31 mouse cellular contexts compared by ENCODE assay signal in genomic region chr8:80497323-80497722, GRCm38 (mm10). TPM values are rescaled to one million over a fixed set of nuclear protein-coding genes. Genes with fewer than 3 reads are reported as not detected.
DNase-seq lines count a peak whose midpoint lies in the region; ATAC-seq and TF ChIP-seq lines count a peak whose summit lies in the region.
"Had no signal": no experiment of that assay in that cellular context is flagged by ENCODE, and none has a peak within 500 bp of the region (broad histone marks: within the 10 kb centered on the region; RNA-seq: fewer than 3 reads in every experiment).

No protein-coding gene starts in this region.

- no peak for TF ChIP-seq POLR2A in bone marrow, adult 2 months (IDR thresholded peaks at IDR 0.05; ENCODE audit: borderline replicate concordance, control insufficient read depth, low read depth, low read length)

- H3K9ac ChIP-seq in heart, embryonic 11.5 days (ENCODE audit: low read depth, low read length), result 0 out of 2 replicates have a peak overlapping the region, but pooled peaks have one; percentile 6
- peak overlapping the region; percentile 77 for H3K9ac ChIP-seq in liver, embryonic 12.5 days
- H3K9ac ChIP-seq in liver, postnatal 0 days (replicated peaks), result peak overlapping the region; percentile 69
- H3K9ac ChIP-seq: forebrain, embryonic 15.5 days; hindbrain, embryonic 12.5 days; intestine, embryonic 15.5 days; limb, embryonic 12.5 days had no signal

- H3K4me2 ChIP-seq in heart, embryonic 11.5 days, result peak overlapping the region; percentile 42
- peak overlapping the region; percentile 71 for H3K4me2 ChIP-seq in liver, embryonic 12.5 days
- peak overlapping the region; percentile 73 for H3K4me2 ChIP-seq in liver, postnatal 0 days (ENCODE audit: low read depth, low read length)
- H3K4me2 ChIP-seq: forebrain, embryonic 15.5 days; hindbrain, embryonic 12.5 days; intestine, embryonic 15.5 days; limb, embryonic 12.5 days; midbrain, embryonic 11.5 days had no signal

- H3K36me3 ChIP-seq in heart, embryonic 11.5 days (ENCODE audit: control insufficient read depth, insufficient read depth, low read length), result no peaks in the 10 kb centered on the region
- peaks cover 66% of the 10 kb centered on the region for H3K36me3 ChIP-seq in liver, embryonic 12.5 days
- H3K36me3 ChIP-seq in liver, postnatal 0 days (replicated peaks; ENCODE audit: insufficient read depth, low read length), result peaks cover 44% of the 10 kb centered on the region
- H3K36me3 ChIP-seq: forebrain, embryonic 10.5 days; forebrain, embryonic 15.5 days; hindbrain, embryonic 12.5 days; intestine, embryonic 15.5 days; limb, embryonic 12.5 days had no signal

- H3K9me3 ChIP-seq in heart, embryonic 11.5 days (replicated peaks; ENCODE audit: control insufficient read depth, low read length), result no peaks in the 10 kb centered on the region
- H3K9me3 ChIP-seq in liver, embryonic 12.5 days (replicated peaks), result no peaks in the 10 kb centered on the region
- no peaks in the 10 kb centered on the region for H3K9me3 ChIP-seq in liver, postnatal 0 days (ENCODE audit: low read length)
- H3K9me3 ChIP-seq: forebrain, embryonic 10.5 days; forebrain, embryonic 15.5 days; hindbrain, embryonic 12.5 days; intestine, embryonic 15.5 days; limb, embryonic 12.5 days had no signal

- no peak for DNase-seq in heart, postnatal 4 days
- no peak for DNase-seq in liver, postnatal 0 days
- DNase-seq in gastrocnemius, postnatal 10 days, result no peak
- no peak for DNase-seq in gastrocnemius, postnatal 4 days (ENCODE audit: low spot score in 2 of 2)
- DNase-seq: cerebellum, adult 11 months; cerebellum, adult 9-10 months; cerebellum, postnatal 36 days; gastrocnemius, postnatal 36 days; heart, postnatal 14 days; kidney, adult 2 months; kidney, postnatal 36 days; lung, adult 18-20 months; right cerebral cortex, adult 18-20 months; right cerebral cortex, postnatal 4 days; thymus, adult 2 months; thymus, postnatal 36 days had no signal

- H3K4me1 ChIP-seq in heart, embryonic 11.5 days (ENCODE audit: control insufficient read depth, insufficient read depth, low read length), result no peaks in the 10 kb centered on the region
- H3K4me1 ChIP-seq in bone marrow, adult 2 months (ENCODE audit: control insufficient read depth, insufficient read depth, low read length), result no peaks in the 10 kb centered on the region; the same call in 1 of the 2 replicates
- H3K4me1 ChIP-seq in liver, embryonic 12.5 days, result peaks cover 61% of the 10 kb centered on the region
- H3K4me1 ChIP-seq in liver, postnatal 0 days (ENCODE audit: insufficient read depth), result peaks cover 4% of the 10 kb centered on the region; the same call in 1 of the 2 replicates
- H3K4me1 ChIP-seq: hindbrain, embryonic 12.5 days; intestine, embryonic 15.5 days had no signal

- no peak for ATAC-seq in heart, embryonic 11.5 days (replicated peaks; ENCODE audit: insufficient number of reproducible peaks, low FRiP score, low TSS enrichment)
- no peak for ATAC-seq in liver, embryonic 12.5 days
- no peak for ATAC-seq in liver, postnatal 0 days
- ATAC-seq: forebrain, embryonic 15.5 days; hindbrain, postnatal 0 days; intestine, embryonic 15.5 days; midbrain, embryonic 16.5 days had no signal

- H3K4me3 ChIP-seq in heart, embryonic 11.5 days (ENCODE audit: low read depth, low read length), result peak overlapping the region; percentile 20
- peak overlapping the region; percentile 83 for H3K4me3 ChIP-seq in bone marrow, adult 2 months (replicated peaks; ENCODE audit: control insufficient read depth, low read depth, low read length)
- H3K4me3 ChIP-seq in liver, embryonic 12.5 days, result peak overlapping the region; percentile 75
- H3K4me3 ChIP-seq in liver, postnatal 0 days (ENCODE audit: low read depth, low read length), result peak overlapping the region; percentile 56
- H3K4me3 ChIP-seq: forebrain, embryonic 10.5 days; forebrain, embryonic 15.5 days; hindbrain, embryonic 12.5 days; intestine, embryonic 15.5 days; layer of hippocampus, adult 2 months; left cerebral cortex, adult 2 months; limb, embryonic 12.5 days had no signal

- 80% methylated on average over 4 of the region's 4 CpGs for WGBS in heart, embryonic 11.5 days (ENCODE audit: insufficient replicate concordance)
- 30% methylated on average over 4 of the region's 4 CpGs for WGBS in bone marrow, adult 2 months
- WGBS in liver, embryonic 12.5 days (ENCODE audit: insufficient replicate concordance), result 31% methylated on average over 4 of the region's 4 CpGs
- 74% methylated on average over 4 of the region's 4 CpGs for WGBS in liver, postnatal 0 days (ENCODE audit: insufficient replicate concordance)

- peak overlapping the region; percentile 30 for H3K27ac ChIP-seq in heart, embryonic 11.5 days (ENCODE audit: low read depth, low read length)
- peak overlapping the region; percentile 83 for H3K27ac ChIP-seq in bone marrow, adult 2 months (ENCODE audit: control insufficient read depth, insufficient read depth, low read depth, low read length, poor library complexity)
- peak overlapping the region; percentile 96 for H3K27ac ChIP-seq in liver, embryonic 12.5 days
- peak overlapping the region; percentile 81 for H3K27ac ChIP-seq in liver, postnatal 0 days (ENCODE audit: low read depth)
- H3K27ac ChIP-seq: forebrain, embryonic 10.5 days; forebrain, embryonic 15.5 days; hindbrain, embryonic 12.5 days; hindbrain, postnatal 0 days; intestine, embryonic 15.5 days; layer of hippocampus, adult 2 months; left cerebral cortex, adult 2 months; limb, embryonic 12.5 days had no signal

- TF ChIP-seq CTCF in bone marrow, adult 2 months (IDR thresholded peaks at IDR 0.05; ENCODE audit: control insufficient read depth, insufficient read depth, low read length), result no peak
- TF ChIP-seq CTCF in liver, postnatal 0 days (IDR thresholded peaks at IDR 0.05; ENCODE audit: low read depth), result no peak

- H3K27me3 ChIP-seq in heart, embryonic 11.5 days (ENCODE audit: control insufficient read depth, insufficient read depth, low read length), result no peaks in the 10 kb centered on the region
- no peaks in the 10 kb centered on the region for H3K27me3 ChIP-seq in liver, embryonic 12.5 days (replicated peaks)
- no peaks in the 10 kb centered on the region for H3K27me3 ChIP-seq in liver, postnatal 0 days (ENCODE audit: insufficient read depth, low read length)
- H3K27me3 ChIP-seq: forebrain, embryonic 15.5 days; hindbrain, embryonic 12.5 days; intestine, embryonic 15.5 days; limb, embryonic 12.5 days had no signal

- peak; percentile 55 for TF ChIP-seq EP300 in liver, postnatal 0 days (IDR thresholded peaks at IDR 0.05; ENCODE audit: low read depth)

RNA-seq across cellular contexts. Expression of gene Gypa, which starts 3.7 kb away (rescaled TPM):
- polyA plus RNA-seq in heart, embryonic 11.5 days (2014; fragmentation: Nextera tagmentation; extraction: Ambion mirVana), result 51.9 and 61.0 TPM in 2 replicates
- total RNA-seq in heart, postnatal 4 days (2021), result 1 to 10 TPM; 1.1 to 2.9 TPM
- polyA plus RNA-seq in bone marrow, adult 2 months (2011; ENCODE audit: insufficient read depth, insufficient read length, low replicate concordance, missing spikeins), result 235 and 524 TPM in 2 replicates
- 495 and 540 TPM in 2 replicates for polyA plus RNA-seq in liver, embryonic 12.5 days (2016; fragmentation: Nextera tagmentation; extraction: Ambion mirVana)
- polyA plus RNA-seq in liver, postnatal 0 days (2015; fragmentation: Nextera tagmentation; extraction: Ambion mirVana), result 278 and 289 TPM in 2 replicates
- 1 to 10 TPM in 1 of 2 experiments, under 1 TPM in 1; 0.12 to 2.4 TPM for total RNA-seq in gastrocnemius, postnatal 10 days (2021)
- total RNA-seq in gastrocnemius, postnatal 4 days (2021), result under 1 TPM; 0.76 to 0.83 TPM
- total RNA-seq: gastrocnemius, adult 18-20 months; gastrocnemius, postnatal 36 days; layer of hippocampus, adult 2 months; left cerebral cortex, adult 2 months; left cerebral cortex, postnatal 25 days had no signal

Comparison
In these comparisons a context has a peak if more than half of its experiments do, and no peak if none do; other contexts are left out.
1. H3K27ac ChIP-seq: peak in every context shown above with its lines; median percentile 96 in liver, embryonic 12.5 days; 83 in bone marrow, adult 2 months; 81 in liver, postnatal 0 days; 30 in heart, embryonic 11.5 days.
2. H3K4me3 ChIP-seq: peak in every context shown above with its lines; median percentile 83 in bone marrow, adult 2 months; 75 in liver, embryonic 12.5 days; 56 in liver, postnatal 0 days; 20 in heart, embryonic 11.5 days.
3. H3K9ac ChIP-seq: peak in every context shown above with its lines; median percentile 77 in liver, embryonic 12.5 days; 69 in liver, postnatal 0 days; 6 in heart, embryonic 11.5 days.